Mouse (Mus musculus): ENCODE measurements around the gene Pabpc4. TPM values are rescaled to one million over a fixed set of nuclear protein-coding genes. Genes with fewer than 3 reads are reported as not detected.
A peak's percentile ranks its signal among the peaks of the same experiment; 100 is the strongest.
"Not testable (repeated sequence)": the region's sequence is repeated elsewhere in the genome, so short reads cannot be mapped to it uniquely, and the experiment has no call there.

Pabpc4 gene
- polyA plus RNA-seq, 1 experiment from 2014 or later: 110 TPM

DNA sequence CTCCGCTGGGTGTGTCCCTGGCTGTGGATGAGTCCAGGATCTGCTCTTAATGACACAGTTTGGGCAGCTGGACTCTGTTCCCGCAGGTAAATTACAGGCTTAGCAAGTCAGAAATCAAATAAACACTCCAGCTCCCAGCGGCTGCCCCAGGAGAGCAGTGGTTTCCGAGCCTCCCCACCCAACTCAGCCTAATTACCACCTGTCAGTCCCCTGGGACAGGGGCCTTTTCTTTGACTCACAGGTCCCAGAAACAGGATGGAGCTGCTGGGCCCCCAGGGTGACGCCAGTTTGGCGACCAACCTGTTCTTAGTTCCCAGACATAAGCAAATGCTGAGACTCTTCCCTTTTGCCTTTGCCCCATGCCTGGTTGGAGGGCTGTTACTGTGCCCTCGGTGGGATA is 49.7 kb downstream of the Pabpc4 start:
- Histone ChIP-seq H3K4me2 (no peak overlapping the region), H3K4me3 (no peak overlapping the region), H3K9me3 (replicated peaks) (no peaks in the 10 kb centered on the region), H3K9ac (no peak overlapping the region), H3K27me3 (replicated peaks) (0 out of 2 replicates have a peak, but pooled peaks cover 3% of the 10 kb centered on the region), H3K27ac (no peak overlapping the region), H3K36me3 (peaks cover 5% of the 10 kb centered on the region), H3K4me1 (peaks cover 16% of the 10 kb centered on the region)
- no peak for ATAC-seq
- 72% methylated on average over 7 of the region's 7 CpGs for WGBS (ENCODE audit: insufficient replicate concordance)

- Histone ChIP-seq H3K27ac (0 out of 2 replicates have a peak overlapping the region, but pooled peaks have one; percentile 27), H3K9me3 (replicated peaks) (no peaks in the 10 kb centered on the region)
- WGBS (ENCODE audit: insufficient replicate concordance): 25% methylated on average over 6 of the region's 6 CpGs
These were observed 50.9 kb downstream of the Pabpc4 start for GRCm38 (mm10) chr4:123313010-123313409.

DNA sequence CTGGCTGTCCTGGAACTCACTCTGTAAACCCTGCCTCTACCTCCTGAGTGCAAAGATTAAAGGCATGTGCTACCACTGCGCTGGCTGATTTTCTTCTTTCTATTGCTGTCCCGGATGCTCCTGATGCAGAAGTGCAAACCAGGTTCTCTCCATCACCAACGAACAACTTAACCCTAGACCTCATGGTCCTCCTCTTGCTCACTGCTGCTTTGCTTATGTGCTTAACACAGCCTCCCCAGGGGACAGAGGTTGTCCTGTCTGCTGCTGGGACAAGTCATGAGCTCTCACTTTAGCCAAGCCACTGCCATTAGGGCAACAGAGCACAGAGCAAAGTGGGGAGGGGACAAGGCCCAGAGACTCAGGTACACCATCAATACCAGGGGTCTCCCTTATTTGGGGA is 52.3 kb downstream of the Pabpc4 start:
- no peaks in the 10 kb centered on the region for H3K36me3 ChIP-seq
- 71% methylated on average over 3 of the region's 3 CpGs for WGBS (ENCODE audit: insufficient replicate concordance)
- 0 out of 2 replicates have a peak overlapping the region, but pooled peaks have one; percentile 30 for H3K27ac ChIP-seq
- H3K4me2 ChIP-seq: no peak overlapping the region
- H3K4me1 ChIP-seq: peaks cover 16% of the 10 kb centered on the region
- H3K4me3 ChIP-seq: no peak overlapping the region
- ATAC-seq: no peak
- H3K9me3 ChIP-seq (replicated peaks): no peaks in the 10 kb centered on the region
- H3K27me3 ChIP-seq (replicated peaks): 0 out of 2 replicates have a peak, but pooled peaks cover 3% of the 10 kb centered on the region
- no peak overlapping the region for H3K9ac ChIP-seq

More at GRCm38 (mm10) chr4:123313010-123313409, 50.9 kb downstream of the Pabpc4 start:
- H3K4me1 ChIP-seq: peaks cover 16% of the 10 kb centered on the region
- H3K9ac ChIP-seq: no peak overlapping the region
- 0 out of 2 replicates have a peak, but pooled peaks cover 3% of the 10 kb centered on the region for H3K27me3 ChIP-seq (replicated peaks)
- H3K36me3 ChIP-seq: no peaks in the 10 kb centered on the region
- no peak overlapping the region for H3K4me2 ChIP-seq
- peak; percentile 58 for ATAC-seq
- H3K4me3 ChIP-seq: no peak overlapping the region

- H3K36me3 ChIP-seq; H3K4me1 ChIP-seq; H3K9ac ChIP-seq; ATAC-seq; H3K9me3 ChIP-seq (replicated peaks); H3K27ac ChIP-seq: not testable (repeated sequence)
- WGBS (ENCODE audit: insufficient replicate concordance): 32% methylated on average over 24 of the region's 38 CpGs
- Histone ChIP-seq H3K4me3 (peak overlapping the region; percentile 15), H3K27me3 (replicated peaks) (peaks cover 32% of the 10 kb centered on the region), H3K4me2 (peak overlapping the region; percentile 45)
These were observed 60.8 kb downstream of the Pabpc4 start for GRCm38 (mm10) chr4:123322910-123323309.

- no peak within 1 kb of the TSS for H3K9ac ChIP-seq
- no peaks in the 10 kb centered on the region for H3K4me1 ChIP-seq
- no peak within 1 kb of the TSS for H3K27ac ChIP-seq
- no peaks in the 10 kb centered on the region for H3K36me3 ChIP-seq
- H3K9me3 ChIP-seq (replicated peaks): no peaks in the 10 kb centered on the region
- H3K4me2 ChIP-seq: peak within 1 kb of the TSS; percentile 45
- peak within 1 kb of the TSS; percentile 19 for H3K4me3 ChIP-seq
- H3K27me3 ChIP-seq (replicated peaks): peaks cover 32% of the 10 kb centered on the region
- 18% methylated on average over 13 of the region's 13 CpGs for WGBS (ENCODE audit: insufficient replicate concordance)
- ATAC-seq: no peak
These were observed 61.4 kb downstream of the Pabpc4 start, which contains the start of gene Oxct2a for GRCm38 (mm10) chr4:123323534-123323933. Oxct2a (minus strand) TSS chr4:123323634.

- Histone ChIP-seq H3K4me2 (no peak overlapping the region), H3K9me3 (replicated peaks) (no peaks in the 10 kb centered on the region), H3K27ac (no peak overlapping the region), H3K4me1 (no peaks in the 10 kb centered on the region), H3K36me3 (no peaks in the 10 kb centered on the region), H3K4me3 (no peak overlapping the region), H3K27me3 (replicated peaks) (peaks cover 32% of the 10 kb centered on the region), H3K9ac (no peak overlapping the region)
- no peak for ATAC-seq
- 65% methylated on average over 3 of the region's 3 CpGs for WGBS (ENCODE audit: insufficient replicate concordance)
These were observed 63.9 kb downstream of the Pabpc4 start for GRCm38 (mm10) chr4:123326087-123326486.

- WGBS (ENCODE audit: insufficient replicate concordance): 54% methylated on average over 3 of the region's 3 CpGs
- H3K36me3 ChIP-seq: no peaks in the 10 kb centered on the region
- no peaks in the 10 kb centered on the region for H3K9me3 ChIP-seq (replicated peaks)
- no peak for ATAC-seq
- no peak overlapping the region for H3K27ac ChIP-seq
- no peak overlapping the region for H3K4me3 ChIP-seq
- H3K4me1 ChIP-seq: no peaks in the 10 kb centered on the region
- no peak overlapping the region for H3K9ac ChIP-seq
- H3K27me3 ChIP-seq (replicated peaks): peaks cover 23% of the 10 kb centered on the region
- no peak overlapping the region for H3K4me2 ChIP-seq
These were observed 65.5 kb downstream of the Pabpc4 start for GRCm38 (mm10) chr4:123327630-123328029.

DNA sequence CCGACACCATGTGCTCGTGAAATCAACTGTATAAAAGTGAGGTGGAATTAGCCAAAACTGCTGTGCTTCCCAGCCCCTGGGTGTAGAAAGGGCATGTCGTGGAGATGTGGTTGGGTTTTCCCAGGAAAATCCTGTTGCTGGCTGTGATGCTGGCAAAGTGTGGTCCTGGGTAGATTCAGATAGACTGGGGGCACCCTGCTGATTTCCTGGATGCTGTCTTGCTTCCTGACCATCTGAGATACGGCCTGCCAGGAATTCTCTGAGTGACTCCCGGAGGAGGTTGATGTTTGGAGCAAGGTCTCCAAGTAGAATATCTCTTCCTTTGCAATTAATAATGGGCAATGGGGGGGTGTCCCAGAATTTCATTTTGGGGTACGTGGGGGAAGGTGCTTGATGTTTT is 66.8 kb downstream of the Pabpc4 start:
- no peak overlapping the region for H3K4me3 ChIP-seq
- H3K4me1 ChIP-seq: no peaks in the 10 kb centered on the region
- no peak overlapping the region for H3K27ac ChIP-seq
- H3K9me3 ChIP-seq (replicated peaks): no peaks in the 10 kb centered on the region
- H3K27me3 ChIP-seq (replicated peaks): peaks cover 9% of the 10 kb centered on the region
- 66% methylated on average over 6 of the region's 6 CpGs for whole genome bisulfite sequencing (ENCODE audit: insufficient replicate concordance)
- H3K9ac ChIP-seq: no peak overlapping the region
- ATAC-seq: no peak
- H3K4me2 ChIP-seq: no peak overlapping the region
- no peaks in the 10 kb centered on the region for H3K36me3 ChIP-seq

GRCm38 (mm10) chr4:123331326-123331725 is 69.2 kb downstream of the Pabpc4 start:
- no peak overlapping the region for H3K4me3 ChIP-seq
- ATAC-seq: no peak
- H3K9me3 ChIP-seq (replicated peaks): no peaks in the 10 kb centered on the region
- H3K4me2 ChIP-seq: no peak overlapping the region
- H3K36me3 ChIP-seq: no peaks in the 10 kb centered on the region
- no peak overlapping the region for H3K27ac ChIP-seq
- H3K27me3 ChIP-seq (replicated peaks): peaks cover 13% of the 10 kb centered on the region
- H3K4me1 ChIP-seq: no peaks in the 10 kb centered on the region
- 62% methylated on average over 5 of the region's 5 CpGs for WGBS (ENCODE audit: insufficient replicate concordance)
- no peak overlapping the region for H3K9ac ChIP-seq

DNA sequence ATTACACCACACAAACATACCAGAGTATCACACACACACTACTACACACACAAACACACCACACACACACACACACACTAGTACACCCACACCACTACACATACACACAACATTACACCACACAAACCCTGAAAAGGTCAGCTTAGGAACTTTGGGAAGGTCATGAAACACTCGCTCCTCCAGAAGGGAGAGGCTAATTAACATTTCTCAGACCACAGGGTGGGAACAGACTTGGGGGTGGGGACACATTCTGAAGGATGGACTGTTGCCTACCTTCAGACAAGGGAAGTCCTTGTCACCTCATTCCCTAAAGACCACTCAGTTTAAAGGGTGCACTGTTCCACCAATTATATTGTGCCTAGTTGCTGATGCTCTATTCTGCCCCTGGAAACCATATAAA is 69.8 kb downstream of the Pabpc4 start:
- ATAC-seq: not testable (repeated sequence)

GRCm38 (mm10) chr4:123333151-123333550 is 71.0 kb downstream of the Pabpc4 start:
- Histone ChIP-seq H3K36me3 (no peaks in the 10 kb centered on the region), H3K4me1 (no peaks in the 10 kb centered on the region), H3K9ac (no peak overlapping the region), H3K27me3 (replicated peaks) (peaks cover 13% of the 10 kb centered on the region), H3K27ac (no peak overlapping the region), H3K4me3 (no peak overlapping the region), H3K9me3 (replicated peaks) (no peaks in the 10 kb centered on the region), H3K4me2 (no peak overlapping the region)
- 80% methylated on average over 4 of the region's 4 CpGs for WGBS (ENCODE audit: insufficient replicate concordance)
- ATAC-seq: no peak

More for the DNA sequence above, 69.8 kb downstream of the Pabpc4 start:
- H3K4me2 ChIP-seq; H3K4me1 ChIP-seq; H3K9me3 ChIP-seq (replicated peaks); H3K9ac ChIP-seq; H3K4me3 ChIP-seq; H3K27ac ChIP-seq; H3K36me3 ChIP-seq: not testable (repeated sequence)
- H3K27me3 ChIP-seq (replicated peaks): peaks cover 13% of the 10 kb centered on the region
- 64% methylated on average over 1 of the region's 1 CpGs for WGBS (ENCODE audit: insufficient replicate concordance)

DNA sequence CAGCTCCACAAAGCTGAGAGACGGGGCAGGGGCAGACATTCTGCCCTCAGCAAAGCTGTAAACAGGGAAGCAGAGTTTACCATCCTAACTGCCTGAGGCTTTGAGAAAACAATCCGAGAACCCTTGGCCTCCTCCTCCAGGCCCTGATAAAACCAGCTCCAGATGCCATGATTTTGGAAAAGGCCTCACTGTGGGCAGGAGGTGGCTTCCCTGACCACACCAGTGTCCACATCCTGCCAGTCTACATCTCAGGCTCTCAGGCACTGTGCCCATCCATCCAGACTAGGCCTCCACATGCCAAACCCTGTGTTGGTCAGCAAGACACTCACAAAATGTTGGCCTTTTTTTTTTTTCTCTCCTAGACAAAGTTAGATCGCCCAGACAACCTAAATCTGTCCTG is 72.0 kb downstream of the Pabpc4 start:
- Histone ChIP-seq H3K4me1 (no peaks in the 10 kb centered on the region), H3K27me3 (replicated peaks) (peaks cover 21% of the 10 kb centered on the region), H3K9me3 (replicated peaks) (no peaks in the 10 kb centered on the region), H3K36me3 (no peaks in the 10 kb centered on the region), H3K4me3 (no peak overlapping the region), H3K27ac (no peak overlapping the region), H3K9ac (no peak overlapping the region), H3K4me2 (no peak overlapping the region)
- 65% methylated on average over 3 of the region's 3 CpGs for WGBS (ENCODE audit: insufficient replicate concordance)
- ATAC-seq: no peak

DNA sequence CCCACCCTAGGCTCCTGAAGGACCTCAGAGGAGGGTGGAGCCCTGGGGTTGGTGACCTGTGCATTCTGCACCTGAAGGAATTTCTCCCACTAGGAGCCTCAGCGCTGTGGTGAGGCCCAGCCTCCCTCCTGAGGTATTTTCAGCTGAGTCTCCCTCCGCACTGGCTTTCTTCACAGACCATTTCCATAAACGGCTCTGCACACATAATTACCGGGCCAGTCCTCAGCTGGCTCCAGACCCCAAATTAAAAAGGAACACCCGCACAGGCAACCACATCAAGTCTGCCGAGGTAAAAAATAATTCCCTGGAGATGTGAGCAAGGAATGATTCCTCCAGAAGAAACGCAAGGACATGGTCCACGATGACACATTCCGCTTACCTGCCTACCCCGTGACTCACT is 73.1 kb downstream of the Pabpc4 start:
- not testable (repeated sequence) for H3K9ac ChIP-seq; H3K4me3 ChIP-seq; H3K4me1 ChIP-seq; H3K9me3 ChIP-seq (replicated peaks); H3K36me3 ChIP-seq; H3K4me2 ChIP-seq; ATAC-seq; H3K27ac ChIP-seq
- WGBS (ENCODE audit: insufficient replicate concordance): 79% methylated on average over 10 of the region's 10 CpGs
- peaks cover 31% of the 10 kb centered on the region for H3K27me3 ChIP-seq (replicated peaks)
